Mouse (Mus musculus) adrenal gland, postnatal 10 days (tissue): ENCODE results near the gene Fbxo11. TPM values are rescaled to one million over a fixed set of nuclear protein-coding genes. Genes with fewer than 3 reads are reported as not detected.
"Not testable (repeated sequence)": the region's sequence is repeated elsewhere in the genome, so short reads cannot be mapped to it uniquely, and the experiment has no call there.

Experiments used
- DNase-seq: peaks from one replicate; pipeline ENCODE4 v3.0.0; 2021; ENCODE audit warnings: mixed read lengths
- total RNA-seq, 2 experiments: library from RNA; stranded (reverse); gene quantifications; 2 replicates each; pipeline ENCODE4 v1.2.3; 2021

Fbxo11 gene
- total RNA-seq, 2 experiments from 2014 or later, result 52.9 to 63.0 TPM

- no peak for DNase-seq
Observed at GRCm38 (mm10) chr17:88006956-88007355, 58.1 kb downstream of the Fbxo11 start.

- no peak for DNase-seq
Observed at GRCm38 (mm10) chr17:88004892-88005291, 60.2 kb downstream of the Fbxo11 start.

- DNase-seq, result no peak
Observed at GRCm38 (mm10) chr17:87997808-87998207, 67.3 kb downstream of the Fbxo11 start.

GRCm38 (mm10) chr17:87993338-87993737, 71.8 kb downstream of the Fbxo11 start:
- DNase-seq, result no peak

GRCm38 (mm10) chr17:87992154-87992553, 72.9 kb downstream of the Fbxo11 start:
- DNase-seq, result no peak

- no peak for DNase-seq
Observed at GRCm38 (mm10) chr17:87987507-87987906, 77.6 kb downstream of the Fbxo11 start.

GRCm38 (mm10) chr17:87985916-87986315, 79.2 kb downstream of the Fbxo11 start:
- DNase-seq, result no peak

GRCm38 (mm10) chr17:87984440-87985214, 80.5 kb downstream of the Fbxo11 start:
- no peak for DNase-seq

GRCm38 (mm10) chr17:87983313-87983712, 81.8 kb downstream of the Fbxo11 start:
- DNase-seq, result no peak

- DNase-seq, result no peak
Observed at GRCm38 (mm10) chr17:87982112-87982511, 83.0 kb downstream of the Fbxo11 start.

GRCm38 (mm10) chr17:87979696-87980095, 85.4 kb downstream of the Fbxo11 start:
- DNase-seq, result not testable (repeated sequence)

- DNase-seq, result not testable (repeated sequence)
Observed at GRCm38 (mm10) chr17:87976927-87977326, 88.2 kb downstream of the Fbxo11 start.

GRCm38 (mm10) chr17:87976154-87976806, 88.8 kb downstream of the Fbxo11 start:
- no peak for DNase-seq

- peak; percentile 79 for DNase-seq
Observed at GRCm38 (mm10) chr17:87975229-87975853, 89.8 kb downstream of the Fbxo11 start.

- peak; percentile 95 for DNase-seq
Observed at GRCm38 (mm10) chr17:87974629-87975228, 90.4 kb downstream of the Fbxo11 start, which contains the start of gene Msh6. Gene Msh6 (plus strand): TSS chr17:87975062.

- no peak for DNase-seq
Observed at GRCm38 (mm10) chr17:87973261-87974167, 91.6 kb downstream of the Fbxo11 start.

- no peak for DNase-seq
Observed at GRCm38 (mm10) chr17:87972856-87973255, 92.2 kb downstream of the Fbxo11 start.

- DNase-seq, result not testable (repeated sequence)
Observed at GRCm38 (mm10) chr17:87971696-87972591, 93.1 kb downstream of the Fbxo11 start.

GRCm38 (mm10) chr17:87968483-87968926, 96.6 kb downstream of the Fbxo11 start:
- not testable (repeated sequence) for DNase-seq
